Mouse (Mus musculus) G1E (cell line): ENCODE data around the gene Rec8.

ENCODE experiments used
- CTCF ChIP-seq: IDR thresholded peaks from 2 replicates; pipeline ENCODE4 v1.5.1; 2012; ENCODE audit warnings: low read depth, low read length, inconsistent platforms, mixed read lengths
- GATA1 ChIP-seq: IDR thresholded peaks from 2 replicates; pipeline ENCODE4 v1.6.1; 2012; ENCODE audit warnings: borderline replicate concordance, low read length, inconsistent platforms, mixed read lengths
- TAL1 ChIP-seq: conservative IDR thresholded peaks from 2 replicates; pipeline ENCODE4 v1.6.1; 2012; ENCODE audit warnings: low read depth, low read length, inconsistent platforms, mixed read lengths

- TF ChIP-seq CTCF (no peak), GATA1 (no peak), TAL1 (no peak)
These were observed 993 bp upstream of the Rec8 start for GRCm38 (mm10) chr14:55616844-55617243.
